Mouse (Mus musculus): ENCODE results near the gene Atf3.

DNA sequence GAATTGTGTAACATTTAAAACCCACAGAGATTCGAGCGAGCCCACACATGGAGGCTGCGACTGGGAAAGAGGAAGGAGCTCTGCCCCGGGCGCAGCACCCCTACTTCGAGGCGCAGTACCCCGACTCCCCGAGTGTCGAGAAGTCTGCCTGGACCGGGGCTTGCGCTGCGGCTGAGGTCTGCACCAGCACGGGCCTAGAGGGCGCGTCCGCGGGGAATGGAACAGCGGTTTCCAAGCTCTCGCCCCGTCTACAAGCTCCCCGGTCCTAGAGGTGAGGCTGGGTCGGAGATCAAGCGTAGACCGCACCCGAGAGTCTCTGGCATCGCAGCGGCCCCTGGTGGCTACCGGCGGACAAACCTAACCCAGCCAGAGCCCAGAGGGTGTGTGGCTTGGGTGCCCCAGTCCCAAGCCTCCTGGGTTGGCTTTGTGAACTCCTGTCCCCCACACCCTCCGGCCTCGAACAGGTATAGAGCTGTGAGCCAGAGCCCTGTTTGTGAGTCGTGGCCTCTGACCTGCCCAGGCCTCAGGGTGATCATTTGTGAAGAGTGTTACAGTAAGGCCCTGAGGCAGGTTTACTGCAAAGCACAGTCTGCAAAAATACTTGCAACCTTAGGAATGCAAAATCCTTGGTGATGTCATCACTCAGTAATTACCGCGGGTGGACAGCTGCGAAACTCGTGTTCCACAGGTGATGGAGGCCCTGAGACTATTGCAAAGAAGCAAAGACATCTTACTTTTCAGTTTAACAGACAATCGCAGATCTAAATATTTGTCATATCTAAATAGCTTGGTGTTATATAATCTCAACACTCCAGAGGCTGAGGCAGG lies 91.8 kb downstream of the Atf3 start:
- no peak for TF ChIP-seq POLR2A (IDR thresholded peaks at IDR 0.05; ENCODE audit: borderline replicate concordance, low read depth, low read length)
- TF ChIP-seq CTCF (IDR thresholded peaks at IDR 0.05; ENCODE audit: low read depth, low read length) = peak; percentile 68
